Mouse (Mus musculus) cortical plate, adult 2 months (tissue): Measurements from ENCODE around the gene Phc1.

ENCODE experiments used
- CTCF ChIP-seq: fragments of 200-500 bp; IDR thresholded peaks from 2 replicates; pipeline ENCODE4 v1.5.1; 2011; ENCODE audit warnings: mild to moderate bottlenecking, control low read depth, low read length; ENCODE audit not compliant: insufficient read depth; ENCODE audit errors: extremely low read depth
- POLR2A ChIP-seq: fragments of 200-500 bp; IDR thresholded peaks from 2 replicates; pipeline ENCODE4 v1.6.1; 2011; ENCODE audit warnings: mild to moderate bottlenecking, low read length, control low read depth; ENCODE audit not compliant: insufficient read depth; ENCODE audit errors: extremely low read depth

GRCm38 (mm10) chr6:122342125-122342524 lies 1.8 kb upstream of the Phc1 start:
- no peak for TF ChIP-seq CTCF
- TF ChIP-seq POLR2A, result no peak
